Mouse (Mus musculus) leukemia stem cell, adult 10-12 weeks (primary cell): ENCODE measurements around the gene Dnph1. TPM values are rescaled to one million over a fixed set of nuclear protein-coding genes. Genes with fewer than 3 reads are reported as not detected.

Experiments
- polyA plus RNA-seq: library from polyadenylated mRNA; stranded (reverse); fragments of >175 nt; gene quantifications from 2 replicates; pipeline ENCODE4 v1.2.3, GENCODE M21; 2012; ENCODE audit warnings: low replicate concordance

Dnph1 gene
- polyA plus RNA-seq = 16.0 and 16.9 TPM in 2 replicates

GRCm38 (mm10) chr17:46496623-46497434 lies at the start of gene Dnph1:
Dnph1 (plus strand) TSS chr17:46496711.

GRCm38 (mm10) chr17:46487431-46487830 lies 9.1 kb upstream of the Dnph1 start, which contains the start of gene Ttbk1:
Ttbk1 (minus strand) TSS chr17:46487675.

GRCm38 (mm10) chr17:46545813-46546564 lies 49.5 kb downstream of the Dnph1 start, which contains the start of gene Cul9:
Cul9 (minus strand) TSS chr17:46546388.

Other genes with a start within 250 kb of the Dnph1 start
- 10.7 and 15.0 TPM in 2 replicates for gene Polr1c, start 248.7 kb upstream of the Dnph1 start, polyA plus RNA-seq
- 130 and 184 TPM in 2 replicates for gene Yipf3, start 248.6 kb upstream of the Dnph1 start, polyA plus RNA-seq
- gene Lrrc73, start 243.2 kb upstream of the Dnph1 start, polyA plus RNA-seq = 1.2 and 2.7 TPM in 2 replicates
- 75.3 and 89.6 TPM in 2 replicates for gene Tjap1, start 213.7 kb upstream of the Dnph1 start, polyA plus RNA-seq
- 0.17 TPM in 1 of 2 replicates, not detected in the other for gene Dlk2, start 199.3 kb upstream of the Dnph1 start, polyA plus RNA-seq
- gene Abcc10, start 168.4 kb upstream of the Dnph1 start, polyA plus RNA-seq = 14.2 and 18.7 TPM in 2 replicates
- 7.3 and 10.6 TPM in 2 replicates for gene Zfp318, start 113.0 kb upstream of the Dnph1 start, polyA plus RNA-seq
- 1.0 TPM in 1 of 2 replicates, not detected in the other for gene Crip3, start 67.8 kb upstream of the Dnph1 start, polyA plus RNA-seq
- not detected in 2 replicates for gene Slc22a7, start 58.3 kb upstream of the Dnph1 start, polyA plus RNA-seq
- gene Ttbk1, start 9.0 kb upstream of the Dnph1 start, polyA plus RNA-seq = 0.54 and 1.0 TPM in 2 replicates
- gene Cul9, start 49.7 kb downstream of the Dnph1 start, polyA plus RNA-seq = 2.6 and 4.9 TPM in 2 replicates
- 172 and 177 TPM in 2 replicates for gene Srf, start 59.5 kb downstream of the Dnph1 start, polyA plus RNA-seq
- gene Ptk7, start 132.8 kb downstream of the Dnph1 start, polyA plus RNA-seq = 0.66 and 1.9 TPM in 2 replicates
- 6.1 and 9.9 TPM in 2 replicates for gene Klc4, start 149.3 kb downstream of the Dnph1 start, polyA plus RNA-seq
- gene Mrpl2, start 149.5 kb downstream of the Dnph1 start, polyA plus RNA-seq = 845 and 851 TPM in 2 replicates
- gene Cul7, start 153.6 kb downstream of the Dnph1 start, polyA plus RNA-seq = 3.1 and 12.3 TPM in 2 replicates
- gene Rrp36, start 177.6 kb downstream of the Dnph1 start, polyA plus RNA-seq = 7.7 and 14.0 TPM in 2 replicates
- 55.5 and 91.8 TPM in 2 replicates for gene Mea1, start 182.1 kb downstream of the Dnph1 start, polyA plus RNA-seq
- gene Klhdc3, start 184.2 kb downstream of the Dnph1 start, polyA plus RNA-seq = 260 and 474 TPM in 2 replicates
- 87.2 and 94.1 TPM in 2 replicates for gene Ppp2r5d, start 208.4 kb downstream of the Dnph1 start, polyA plus RNA-seq
- gene Pex6, start 214.8 kb downstream of the Dnph1 start, polyA plus RNA-seq = 27.7 and 37.0 TPM in 2 replicates
- 0.96 TPM in 1 of 2 replicates, not detected in the other for gene Gnmt, start 232.5 kb downstream of the Dnph1 start, polyA plus RNA-seq